Mouse (Mus musculus): ENCODE results near the gene Fyn. TPM values are rescaled to one million over a fixed set of nuclear protein-coding genes. Genes with fewer than 3 reads are reported as not detected.

Fyn gene
- polyA plus RNA-seq, 1 experiment from 2014 or later: 13.5 TPM

DNA sequence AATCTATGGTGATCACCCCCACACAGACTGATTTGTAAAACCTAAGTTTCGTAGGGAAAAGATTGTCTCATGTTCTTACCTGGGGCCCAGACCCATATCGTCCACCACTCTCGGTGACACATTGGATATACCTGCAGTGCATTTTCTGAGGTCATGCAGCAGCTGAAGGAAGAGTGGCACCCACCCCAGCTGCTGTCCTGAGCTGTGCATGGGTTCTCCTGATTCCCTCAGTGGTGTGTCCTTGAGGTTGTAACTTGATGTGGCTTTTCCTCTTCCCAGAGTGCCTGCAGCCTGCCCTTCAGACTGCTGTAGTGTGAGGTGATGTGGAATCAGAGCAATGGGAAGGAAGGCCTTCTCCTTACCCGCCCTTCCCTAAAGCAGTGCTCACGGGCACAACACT lies 95.7 kb downstream of the Fyn start:
- H3K4me3 ChIP-seq (ENCODE audit: low read depth, low read length): no peak overlapping the region
- no peaks in the 10 kb centered on the region for H3K27me3 ChIP-seq (replicated peaks; ENCODE audit: control insufficient read depth, insufficient read depth, low read length)
- 0 out of 2 replicates have a peak, but pooled peaks cover 3% of the 10 kb centered on the region for H3K4me1 ChIP-seq (replicated peaks; ENCODE audit: control insufficient read depth, insufficient read depth, low read length)
- 89% methylated on average over 5 of the region's 5 CpGs for WGBS
- H3K4me2 ChIP-seq (replicated peaks; ENCODE audit: low read depth): no peak overlapping the region
- H3K9me3 ChIP-seq (ENCODE audit: control insufficient read depth): no peaks in the 10 kb centered on the region
- no peak for TF ChIP-seq CTCF (IDR thresholded peaks at IDR 0.05; ENCODE audit: low read depth)
- ATAC-seq: no peak
- H3K9ac ChIP-seq (ENCODE audit: low read depth, low read length): no peak overlapping the region
- H3K36me3 ChIP-seq (ENCODE audit: control insufficient read depth, insufficient read depth): no peaks in the 10 kb centered on the region; the same call in 1 of the 2 replicates
- no peak overlapping the region for H3K27ac ChIP-seq (ENCODE audit: low read depth, low read length)

GRCm38 (mm10) chr10:39467317-39467716 lies 98.7 kb downstream of the Fyn start:
- no peaks in the 10 kb centered on the region for H3K27me3 ChIP-seq (replicated peaks; ENCODE audit: control insufficient read depth, insufficient read depth, low read length)
- H3K9me3 ChIP-seq (ENCODE audit: control insufficient read depth): no peaks in the 10 kb centered on the region
- no peak overlapping the region for H3K27ac ChIP-seq (ENCODE audit: low read depth, low read length)
- no peaks in the 10 kb centered on the region; the same call in 1 of the 2 replicates for H3K36me3 ChIP-seq (ENCODE audit: control insufficient read depth, insufficient read depth)
- H3K9ac ChIP-seq (ENCODE audit: low read depth, low read length): no peak overlapping the region
- WGBS: 61% methylated on average over 6 of the region's 6 CpGs
- no peak overlapping the region for H3K4me2 ChIP-seq (replicated peaks; ENCODE audit: low read depth)
- no peak for ATAC-seq
- no peak for TF ChIP-seq CTCF (IDR thresholded peaks at IDR 0.05; ENCODE audit: low read depth)
- H3K4me1 ChIP-seq (replicated peaks; ENCODE audit: control insufficient read depth, insufficient read depth, low read length): 0 out of 2 replicates have a peak, but pooled peaks cover 6% of the 10 kb centered on the region
- H3K4me3 ChIP-seq (ENCODE audit: low read depth, low read length): no peak overlapping the region

DNA sequence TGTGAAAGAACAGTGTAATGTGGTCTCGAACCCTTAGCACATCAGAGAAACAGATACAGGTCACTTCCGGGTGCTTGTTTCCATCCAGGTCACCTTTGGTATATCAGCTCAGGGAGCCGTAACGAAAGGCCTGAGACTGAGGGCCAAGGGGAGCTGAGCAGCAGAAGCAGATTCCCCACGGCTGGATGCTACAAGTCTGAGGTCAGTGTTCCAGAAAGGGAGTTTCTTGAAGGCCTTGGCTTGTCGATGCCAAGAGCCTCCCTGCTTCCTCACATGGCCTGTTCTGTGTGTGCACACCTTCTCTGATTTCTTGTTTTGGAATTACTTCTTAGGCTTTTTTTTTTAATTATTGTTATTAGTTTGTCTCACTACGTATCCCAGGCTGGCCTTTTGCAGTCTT lies 99.2 kb downstream of the Fyn start:
- H3K27ac ChIP-seq (ENCODE audit: low read depth, low read length): no peak overlapping the region
- ATAC-seq: no peak

GRCm38 (mm10) chr10:39468576-39468975 lies 99.9 kb downstream of the Fyn start:
- H3K27me3 ChIP-seq (replicated peaks; ENCODE audit: control insufficient read depth, insufficient read depth, low read length): no peaks in the 10 kb centered on the region
- no peaks in the 10 kb centered on the region; the same call in 1 of the 2 replicates for H3K36me3 ChIP-seq (ENCODE audit: control insufficient read depth, insufficient read depth)
- peaks cover 6% of the 10 kb centered on the region; the same call in 1 of the 2 replicates for H3K4me1 ChIP-seq (replicated peaks; ENCODE audit: control insufficient read depth, insufficient read depth, low read length)
- TF ChIP-seq CTCF (IDR thresholded peaks at IDR 0.05; ENCODE audit: low read depth): no peak
- H3K4me2 ChIP-seq (replicated peaks; ENCODE audit: low read depth): no peak overlapping the region
- H3K9me3 ChIP-seq (ENCODE audit: control insufficient read depth): no peaks in the 10 kb centered on the region
- no peak for ATAC-seq
- WGBS: 86% methylated on average over 3 of the region's 3 CpGs
- no peak overlapping the region for H3K9ac ChIP-seq (ENCODE audit: low read depth, low read length)
- H3K27ac ChIP-seq (ENCODE audit: low read depth, low read length): no peak overlapping the region
- H3K4me3 ChIP-seq (ENCODE audit: low read depth, low read length): no peak overlapping the region

More for the DNA sequence above, 99.2 kb downstream of the Fyn start:
- Histone ChIP-seq H3K9ac (ENCODE audit: low read depth, low read length) (no peak overlapping the region), H3K4me3 (ENCODE audit: low read depth, low read length) (no peak overlapping the region), H3K36me3 (ENCODE audit: control insufficient read depth, insufficient read depth) (no peaks in the 10 kb centered on the region; the same call in 1 of the 2 replicates), H3K27me3 (replicated peaks; ENCODE audit: control insufficient read depth, insufficient read depth, low read length) (no peaks in the 10 kb centered on the region), H3K9me3 (ENCODE audit: control insufficient read depth) (no peaks in the 10 kb centered on the region), H3K4me1 (replicated peaks; ENCODE audit: control insufficient read depth, insufficient read depth, low read length) (0 out of 2 replicates have a peak, but pooled peaks cover 6% of the 10 kb centered on the region), H3K4me2 (replicated peaks; ENCODE audit: low read depth) (no peak overlapping the region)
- WGBS: 81% methylated on average over 7 of the region's 7 CpGs
- no peak for TF ChIP-seq CTCF (IDR thresholded peaks at IDR 0.05; ENCODE audit: low read depth)

- H3K27ac ChIP-seq (ENCODE audit: low read depth, low read length): no peak overlapping the region
- no peak overlapping the region for H3K4me3 ChIP-seq (ENCODE audit: low read depth, low read length)
- no peaks in the 10 kb centered on the region for H3K9me3 ChIP-seq (ENCODE audit: control insufficient read depth)
- no peak overlapping the region for H3K9ac ChIP-seq (ENCODE audit: low read depth, low read length)
- WGBS: 76% methylated on average over 7 of the region's 7 CpGs
- no peaks in the 10 kb centered on the region for H3K27me3 ChIP-seq (replicated peaks; ENCODE audit: control insufficient read depth, insufficient read depth, low read length)
- no peak for TF ChIP-seq CTCF (IDR thresholded peaks at IDR 0.05; ENCODE audit: low read depth)
- H3K4me1 ChIP-seq (replicated peaks; ENCODE audit: control insufficient read depth, insufficient read depth, low read length): peaks cover 6% of the 10 kb centered on the region; the same call in 1 of the 2 replicates
- H3K4me2 ChIP-seq (replicated peaks; ENCODE audit: low read depth): no peak overlapping the region
- ATAC-seq: no peak
- H3K36me3 ChIP-seq (ENCODE audit: control insufficient read depth, insufficient read depth): no peaks in the 10 kb centered on the region; the same call in 1 of the 2 replicates
Observed at GRCm38 (mm10) chr10:39469341-39469740, 100.7 kb downstream of the Fyn start.

DNA sequence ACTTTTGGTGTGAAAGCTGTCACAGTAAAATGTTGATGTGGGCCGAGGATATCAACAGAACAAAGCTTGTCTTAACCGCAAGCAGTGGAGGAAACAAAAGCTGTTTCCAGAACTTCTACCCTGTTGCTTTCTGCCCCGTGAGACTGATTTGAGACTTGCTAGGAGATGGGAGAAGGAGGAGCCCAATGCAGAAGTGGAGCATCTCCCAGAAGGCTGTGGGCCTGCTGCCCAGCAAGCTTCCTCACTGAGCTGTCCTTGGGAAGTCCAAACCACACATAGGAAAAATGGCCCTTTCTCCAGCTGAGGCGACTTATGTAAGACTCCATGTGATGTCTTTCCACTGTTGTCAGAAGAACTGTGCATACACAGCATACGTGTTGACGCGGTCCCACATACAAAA lies 101.7 kb downstream of the Fyn start:
- ATAC-seq: no peak
- no peak overlapping the region for H3K4me2 ChIP-seq (replicated peaks; ENCODE audit: low read depth)
- no peaks in the 10 kb centered on the region for H3K27me3 ChIP-seq (replicated peaks; ENCODE audit: control insufficient read depth, insufficient read depth, low read length)
- no peak for TF ChIP-seq CTCF (IDR thresholded peaks at IDR 0.05; ENCODE audit: low read depth)
- peaks cover 6% of the 10 kb centered on the region; the same call in 1 of the 2 replicates for H3K4me1 ChIP-seq (replicated peaks; ENCODE audit: control insufficient read depth, insufficient read depth, low read length)
- 89% methylated on average over 7 of the region's 7 CpGs for WGBS
- H3K36me3 ChIP-seq (ENCODE audit: control insufficient read depth, insufficient read depth): no peaks in the 10 kb centered on the region; the same call in 1 of the 2 replicates
- no peak overlapping the region for H3K4me3 ChIP-seq (ENCODE audit: low read depth, low read length)
- H3K27ac ChIP-seq (ENCODE audit: low read depth, low read length): no peak overlapping the region
- no peaks in the 10 kb centered on the region for H3K9me3 ChIP-seq (ENCODE audit: control insufficient read depth)
- H3K9ac ChIP-seq (ENCODE audit: low read depth, low read length): no peak overlapping the region

Measured in intestine, postnatal 0 days (tissue).